Mouse (Mus musculus) CH12.LX (cell line): ENCODE measurements around the gene Trappc13. TPM values are rescaled to one million over a fixed set of nuclear protein-coding genes. Genes with fewer than 3 reads are reported as not detected.
A peak's percentile ranks its signal among the peaks of the same experiment; 100 is the strongest.
"Not testable (repeated sequence)": the region's sequence is repeated elsewhere in the genome, so short reads cannot be mapped to it uniquely, and the experiment has no call there.

Experiments used
- DNase-seq: peaks from one replicate; pipeline ENCODE4 v3.0.0-alpha.2; 2013; ENCODE audit errors: extremely low read depth
- H3K27ac ChIP-seq: 2 replicates; pipeline ENCODE4 v1.5.1; 2012; ENCODE audit warnings: low read depth, mild to moderate bottlenecking, control low read depth, moderate library complexity; ENCODE audit not compliant: insufficient read depth
- H3K27me3 ChIP-seq: replicated peaks from 2 replicates; pipeline ENCODE3; 2012; ENCODE audit warnings: inconsistent platforms
- H3K36me3 ChIP-seq, 2 experiments: replicated peaks in 1 of 2; 2 replicates each; pipeline versions ENCODE3 to v1.6.1; 2012; ENCODE audit warnings: inconsistent platforms in 1 of 2, low read length in 1 of 2, mild to moderate bottlenecking in 1 of 2, mixed read lengths in 1 of 2, moderate library complexity in 1 of 2; ENCODE audit not compliant: control insufficient read depth in 1 of 2, insufficient read depth in 1 of 2
- H3K4me1 ChIP-seq, 2 experiments: 2 replicates each; pipeline ENCODE4 v1.6.1; 2012; ENCODE audit warnings: inconsistent platforms in 1 of 2, moderate library complexity in 1 of 2; ENCODE audit not compliant: insufficient read depth in 2 of 2, control insufficient read depth in 1 of 2
- H3K4me2 ChIP-seq: 2 replicates; pipeline ENCODE4 v1.6.1; 2012; ENCODE audit warnings: low read depth, mild to moderate bottlenecking, control low read depth; ENCODE audit not compliant: poor library complexity, insufficient read depth, severe bottlenecking
- H3K4me3 ChIP-seq, 3 experiments: fragments of 150-350 bp in 1 of 3; sonication (generic) in 1 of 3; replicated peaks in 1 of 3; 2 replicates each; pipeline versions ENCODE3 to v1.5.1; 2011 to 2012; ENCODE audit warnings: low read depth in 2 of 3, low read length in 2 of 3, mild to moderate bottlenecking in 2 of 3, moderate library complexity in 2 of 3, control low read depth in 1 of 3, improper control_type of control experiment in 1 of 3, inconsistent platforms in 1 of 3, mixed read lengths in 1 of 3; ENCODE audit not compliant: poor library complexity in 1 of 3
- H3K79me2 ChIP-seq: replicated peaks from 2 replicates; pipeline ENCODE4 v1.6.1; 2012; ENCODE audit warnings: mild to moderate bottlenecking, moderate library complexity; ENCODE audit not compliant: control insufficient read depth, poor library complexity, insufficient read depth, severe bottlenecking; ENCODE audit errors: extremely low read depth
- H3K9ac ChIP-seq: 2 replicates; pipeline ENCODE4 v1.6.1; 2012; ENCODE audit warnings: low read depth, mild to moderate bottlenecking, control low read depth, moderate library complexity; ENCODE audit not compliant: insufficient read depth
- H3K9me3 ChIP-seq: replicated peaks from 2 replicates; pipeline ENCODE3; 2012; ENCODE audit warnings: low read length, inconsistent platforms, mixed read lengths
- BHLHE40 ChIP-seq: IDR thresholded peaks from 2 replicates; pipeline ENCODE4 v1.6.1; 2011; ENCODE audit warnings: mild to moderate bottlenecking, low read depth, low read length, improper control_type of control experiment
- CTCF ChIP-seq, 2 experiments: IDR thresholded peaks in 1 of 2; conservative IDR thresholded peaks in 1 of 2; 2 replicates each; pipeline ENCODE4 v1.5.1; 2011 to 2012; ENCODE audit warnings: low read depth in 2 of 2, low read length in 2 of 2, improper control_type of control experiment in 1 of 2, inconsistent platforms in 1 of 2, mild to moderate bottlenecking in 1 of 2, moderate library complexity in 1 of 2
- GABPA ChIP-seq: IDR thresholded peaks from 2 replicates; pipeline ENCODE4 v1.6.1; 2012; ENCODE audit warnings: low read depth, low read length, improper control_type of control experiment, inconsistent platforms; ENCODE audit not compliant: insufficient replicate concordance
- IRF4 ChIP-seq: IDR thresholded peaks from 2 replicates; pipeline ENCODE4 v1.6.1; 2014; ENCODE audit warnings: low read depth, mild to moderate bottlenecking, inconsistent platforms, low read length, improper control_type of control experiment
- JUN ChIP-seq: IDR thresholded peaks from 2 replicates; pipeline ENCODE4 v1.6.1; 2011; ENCODE audit warnings: low read depth, mild to moderate bottlenecking, low read length, improper control_type of control experiment, moderate library complexity; ENCODE audit not compliant: insufficient read depth
- JUND ChIP-seq: conservative IDR thresholded peaks from 2 replicates; pipeline ENCODE4 v1.6.1; 2011; ENCODE audit warnings: low read depth, low read length, improper control_type of control experiment
- KAT2A ChIP-seq: IDR thresholded peaks from 2 replicates; pipeline ENCODE4 v1.6.1; 2012; ENCODE audit warnings: low read length, improper control_type of control experiment, inconsistent platforms; ENCODE audit not compliant: insufficient replicate concordance
- MAFK ChIP-seq: IDR thresholded peaks from 2 replicates; pipeline ENCODE4 v1.6.1; 2011; ENCODE audit warnings: low read length, improper control_type of control experiment; ENCODE audit not compliant: insufficient replicate concordance
- MEF2A ChIP-seq: IDR thresholded peaks from 2 replicates; pipeline ENCODE4 v1.6.1; 2014; ENCODE audit warnings: low read depth, mild to moderate bottlenecking, inconsistent platforms, low read length, improper control_type of control experiment, borderline replicate concordance
- MXI1 ChIP-seq: IDR thresholded peaks from 2 replicates; pipeline ENCODE4 v1.6.1; 2011; ENCODE audit warnings: mild to moderate bottlenecking, low read depth, low read length, improper control_type of control experiment
- MYC ChIP-seq: IDR thresholded peaks from 2 replicates; pipeline ENCODE4 v1.6.1; 2011; ENCODE audit warnings: low read depth, mild to moderate bottlenecking, improper control_type of control experiment, low read length
- POLR2AphosphoS2 ChIP-seq: IDR thresholded peaks from 2 replicates; pipeline ENCODE4 v1.6.1; 2011; ENCODE audit warnings: low read depth, low read length, improper control_type of control experiment
- RAD21 ChIP-seq: IDR thresholded peaks from 2 replicates; pipeline ENCODE4 v1.6.1; 2011; ENCODE audit warnings: low read depth, mild to moderate bottlenecking, low read length, improper control_type of control experiment, moderate library complexity
- SIN3A ChIP-seq: IDR thresholded peaks from 2 replicates; pipeline ENCODE4 v1.6.1; 2012; ENCODE audit warnings: low read length, improper control_type of control experiment, inconsistent platforms
- TBP ChIP-seq: conservative IDR thresholded peaks from 2 replicates; pipeline ENCODE4 v1.6.1; 2011; ENCODE audit warnings: low read depth, low read length, improper control_type of control experiment
- USF1 ChIP-seq: IDR thresholded peaks from 2 replicates; pipeline ENCODE4 v1.6.1; 2014; ENCODE audit warnings: low read depth, mild to moderate bottlenecking, inconsistent platforms, low read length, improper control_type of control experiment
- USF2 ChIP-seq: conservative IDR thresholded peaks from 2 replicates; pipeline ENCODE4 v1.6.1; 2011; ENCODE audit warnings: low read depth, low read length, improper control_type of control experiment
- dilution Hi-C: fragments of 300-500 bp; cut with MboI; formaldehyde crosslinking; loops from 2 replicates; pipeline ENCODE4 v1.14.3; 2020; ENCODE audit warnings: low sequenced_read_pairs; ENCODE audit not compliant: extremely low pct_unique_long_range_greater_than_20kb, extremely low pct_ligation_motif_present
- in situ Hi-C: fragments of 300-500 bp; cut with MboI; formaldehyde crosslinking; loops from 3 replicates; pipeline ENCODE4 v1.14.3; 2019; ENCODE audit warnings: low sequenced_read_pairs, low pct_ligation_motif_present, low pct_unique_long_range_greater_than_20kb, mixed read lengths
- polyA plus RNA-seq: library from polyadenylated mRNA; unstranded; fragments of >175 nt; gene quantifications from 2 replicates; pipeline ENCODE4 v1.2.1, GENCODE M21; 2012; ENCODE audit warnings: low read depth; ENCODE audit not compliant: insufficient read length
- total RNA-seq, 2 experiments: library from RNA; depleted of rRNA; stranded (reverse); fragments of 300-350 nt in 1 of 2; fragments of >200 nt in 1 of 2; gene quantifications; 2 replicates each; pipeline ENCODE4 v1.2.3; 2012 to 2014

The Trappc13 gene
- total and polyA plus RNA-seq, 3 experiments: 30.2 to 61.9 (median 34.6) TPM

DNA sequence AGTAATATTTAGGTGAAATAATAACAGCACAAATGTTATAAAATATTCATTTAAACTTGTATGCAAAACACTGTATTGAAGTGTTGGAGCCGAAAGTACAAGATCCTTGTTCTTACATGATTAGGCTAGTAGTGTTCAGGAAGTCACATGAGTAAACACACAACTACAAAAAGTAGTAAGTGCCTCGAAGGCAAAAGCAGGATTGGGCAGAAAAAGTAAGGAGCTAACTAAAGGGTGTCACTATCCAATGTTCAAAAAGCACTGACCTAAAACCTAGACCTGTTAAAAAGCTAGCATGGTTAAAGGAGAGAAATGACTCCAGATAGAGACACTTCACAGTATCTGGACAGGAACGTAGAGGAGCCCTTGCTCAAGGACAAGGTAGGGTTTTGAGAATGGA is 49.2 kb upstream of the Trappc13 start:
- Histone ChIP-seq H3K79me2 (peaks cover 36% of the 10 kb centered on the region), H3K36me3 (peaks cover 8 to 14% of the 10 kb centered on the region in 2 experiments), H3K9me3 (no peaks in the 10 kb centered on the region), H3K9ac (peak overlapping the region; percentile 84), H3K4me3 (peak overlapping the region; percentile 61 to 93 (median 86)), H3K27ac (no peak overlapping the region), H3K4me2 (peak overlapping the region; percentile 91; the same call in 1 of the 2 replicates), H3K4me1 (peaks cover 0 to 21% of the 10 kb centered on the region in 2 experiments; a peak in 2 of 4 replicates), H3K27me3 (no peaks in the 10 kb centered on the region)
- in situ Hi-C loops (no loop called here), dilution Hi-C loops (no loop called here)
- DNase-seq: peak; percentile 3
- no peak for TF ChIP-seq MYC
- TF ChIP-seq BHLHE40: peak; percentile 53
- TF ChIP-seq KAT2A: no peak
- peak; percentile 26; the same call in 1 of the 2 replicates for TF ChIP-seq SIN3A

DNA sequence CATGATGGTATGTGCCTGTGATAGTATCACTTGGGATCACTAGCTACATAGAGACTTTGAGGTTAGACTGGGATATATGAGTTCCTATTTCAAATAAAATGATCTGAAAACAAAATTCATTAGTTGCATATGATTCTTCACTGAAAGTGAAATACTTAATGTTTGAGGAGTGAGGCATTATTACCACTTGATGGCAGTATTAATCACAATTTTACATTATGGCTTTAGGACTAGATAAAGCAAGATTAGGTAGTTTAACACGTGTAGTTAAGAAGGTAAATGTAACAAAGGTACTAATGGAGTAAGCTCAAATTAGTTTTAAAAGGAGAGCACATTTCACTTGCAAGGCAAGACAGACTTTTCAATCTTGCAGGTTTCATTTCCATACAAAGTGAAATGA is 26.0 kb upstream of the Trappc13 start:
- H3K27me3 ChIP-seq: no peaks in the 10 kb centered on the region
- DNase-seq: no peak
- H3K4me1 ChIP-seq: no peaks in the 10 kb centered on the region
- TF ChIP-seq MEF2A: no peak
- peak in 1 of 2 experiments; percentile 23; a peak in 2 of 4 replicates for TF ChIP-seq CTCF (conservative IDR thresholded peaks at IDR 0.05 in 1 of 2, IDR thresholded peaks at IDR 0.05 in 1 of 2; ENCODE audit: low read depth in 2 of 2, low read length in 2 of 2)
- no peaks in the 10 kb centered on the region for H3K79me2 ChIP-seq
- no peaks in the 10 kb centered on the region for H3K9me3 ChIP-seq
- H3K36me3 ChIP-seq: peaks cover 15 to 64% of the 10 kb centered on the region in 2 experiments
- in situ Hi-C loops: no loop called here
- H3K4me3 ChIP-seq: no peak overlapping the region
- H3K27ac ChIP-seq: no peak overlapping the region
- H3K9ac ChIP-seq: no peak overlapping the region
- no peak overlapping the region for H3K4me2 ChIP-seq
- dilution Hi-C loops: no loop called here

DNA sequence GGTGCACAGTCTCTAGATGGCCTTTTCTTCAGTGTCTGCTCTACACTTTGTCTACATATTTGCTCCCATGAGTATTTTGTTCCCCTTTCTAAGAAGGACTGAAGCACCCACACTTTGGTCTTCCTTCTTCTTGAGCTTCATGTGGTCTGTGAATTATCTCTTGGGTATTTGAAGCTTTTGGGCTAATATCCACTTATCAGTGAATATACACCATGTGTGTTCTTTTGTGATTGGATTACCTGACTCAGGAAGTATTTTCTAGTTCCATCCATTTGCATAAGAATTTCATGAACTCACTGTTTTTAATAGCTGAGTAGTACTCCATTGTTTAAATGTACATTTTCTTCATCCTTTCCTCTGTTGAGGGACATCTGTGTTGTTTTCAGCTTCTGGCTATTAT is 17.6 kb upstream of the Trappc13 start:
- H3K79me2 ChIP-seq, dilution Hi-C loops, H3K4me3 ChIP-seq, H3K27me3 ChIP-seq, H3K9ac ChIP-seq, H3K27ac ChIP-seq, in situ Hi-C loops, DNase-seq, H3K9me3 ChIP-seq, H3K4me1 ChIP-seq, H3K4me2 ChIP-seq: not testable (repeated sequence)
- peaks cover 24 to 50% of the 10 kb centered on the region in 2 experiments for H3K36me3 ChIP-seq

DNA sequence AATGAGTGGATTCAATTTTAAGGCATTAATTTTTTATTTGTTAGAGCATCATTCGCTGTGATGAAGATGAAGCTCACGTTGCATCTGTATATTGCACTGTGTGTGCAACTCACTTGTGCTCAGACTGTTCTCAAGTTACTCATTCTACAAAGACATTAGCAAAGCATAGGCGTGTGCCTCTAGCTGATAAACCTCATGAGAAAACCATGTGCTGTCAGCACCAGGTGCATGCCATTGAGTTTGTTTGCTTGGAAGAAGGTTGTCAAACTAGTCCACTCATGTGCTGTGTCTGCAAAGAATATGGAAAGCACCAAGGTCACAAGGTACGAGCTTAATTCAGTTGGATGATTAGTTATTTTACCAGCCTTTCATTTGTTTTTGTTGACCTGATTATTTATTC is 9.1 kb upstream of the Trappc13 start:
- Histone ChIP-seq H3K4me2 (no peak overlapping the region), H3K4me3 (no peak overlapping the region), H3K79me2 (no peaks in the 10 kb centered on the region), H3K4me1 (no peaks in the 10 kb centered on the region), H3K27me3 (no peaks in the 10 kb centered on the region), H3K9ac (no peak overlapping the region), H3K9me3 (no peaks in the 10 kb centered on the region), H3K36me3 (peaks cover 29 to 57% of the 10 kb centered on the region in 2 experiments), H3K27ac (no peak overlapping the region)
- TF ChIP-seq CTCF (conservative IDR thresholded peaks at IDR 0.05 in 1 of 2, IDR thresholded peaks at IDR 0.05 in 1 of 2; ENCODE audit: low read depth in 2 of 2, low read length in 2 of 2) (no peak), GABPA (no peak), IRF4 (no peak), JUN (no peak), TBP (no peak), MXI1 (no peak), JUND (no peak), USF1 (no peak), BHLHE40 (no peak), MAFK (no peak), MYC (no peak), USF2 (no peak), RAD21 (no peak), POLR2AphosphoS2 (no peak)
- in situ Hi-C loops: no loop called here
- dilution Hi-C loops: no loop called here
- no peak for DNase-seq
